Mouse (Mus musculus) urinary bladder, postnatal 4 days (tissue): ENCODE results near the gene Smox.
A peak's percentile ranks its signal among the peaks of the same experiment; 100 is the strongest.

Experiments
- DNase-seq, 2 experiments: peaks; one replicate each; pipeline ENCODE4 v3.0.0; 2021 to 2022; ENCODE audit warnings: low spot score in 2 of 2

Smox gene

GRCm38 (mm10) chr2:131513477-131513876 lies 22.2 kb downstream of the Smox start:
- no peak for DNase-seq

GRCm38 (mm10) chr2:131514055-131514621 lies 22.8 kb downstream of the Smox start:
- DNase-seq = no peak

DNA sequence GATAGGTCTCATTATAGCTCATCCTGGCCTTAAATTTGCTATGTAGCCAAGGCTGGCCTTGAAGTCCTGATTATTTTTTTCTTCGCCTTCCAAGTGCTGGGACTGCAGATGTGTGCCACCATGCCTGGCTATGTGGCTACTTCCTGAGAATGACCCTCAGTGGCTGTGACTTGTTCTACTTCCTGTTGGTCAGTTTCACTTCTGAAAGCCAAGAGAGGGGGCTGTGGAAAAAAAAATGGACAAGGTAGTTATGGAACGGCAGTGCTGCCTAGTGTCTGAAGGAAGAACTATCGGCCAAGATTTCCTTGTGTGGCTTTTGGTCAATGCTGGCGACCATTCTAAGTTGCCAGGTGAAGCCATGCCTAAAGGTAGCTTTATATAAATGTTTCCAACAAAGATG lies 26.3 kb downstream of the Smox start:
- no peak for DNase-seq

GRCm38 (mm10) chr2:131518790-131519189 lies 27.5 kb downstream of the Smox start:
- no peak for DNase-seq

GRCm38 (mm10) chr2:131520743-131521142 lies 29.4 kb downstream of the Smox start:
- no peak for DNase-seq

DNA sequence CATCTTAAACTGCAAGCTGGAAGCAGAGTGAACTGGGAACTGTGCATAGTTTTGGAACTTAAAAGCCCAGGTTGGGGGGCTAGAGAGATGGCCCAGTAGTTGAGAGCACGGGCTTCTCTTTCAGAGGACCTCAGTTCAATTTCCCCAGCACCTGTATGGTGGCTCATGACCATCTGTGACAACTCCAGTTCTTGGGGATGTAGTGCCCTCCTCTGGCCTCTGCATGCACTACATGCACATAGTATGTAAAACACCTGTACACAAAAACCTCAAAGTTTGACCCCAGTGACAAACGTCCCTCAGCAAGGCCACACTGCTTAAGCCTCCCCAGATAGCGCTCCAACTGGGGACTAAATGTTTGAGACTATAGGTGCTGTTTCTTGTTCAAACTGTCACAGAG lies 35.8 kb downstream of the Smox start:
- DNase-seq = no peak

DNA sequence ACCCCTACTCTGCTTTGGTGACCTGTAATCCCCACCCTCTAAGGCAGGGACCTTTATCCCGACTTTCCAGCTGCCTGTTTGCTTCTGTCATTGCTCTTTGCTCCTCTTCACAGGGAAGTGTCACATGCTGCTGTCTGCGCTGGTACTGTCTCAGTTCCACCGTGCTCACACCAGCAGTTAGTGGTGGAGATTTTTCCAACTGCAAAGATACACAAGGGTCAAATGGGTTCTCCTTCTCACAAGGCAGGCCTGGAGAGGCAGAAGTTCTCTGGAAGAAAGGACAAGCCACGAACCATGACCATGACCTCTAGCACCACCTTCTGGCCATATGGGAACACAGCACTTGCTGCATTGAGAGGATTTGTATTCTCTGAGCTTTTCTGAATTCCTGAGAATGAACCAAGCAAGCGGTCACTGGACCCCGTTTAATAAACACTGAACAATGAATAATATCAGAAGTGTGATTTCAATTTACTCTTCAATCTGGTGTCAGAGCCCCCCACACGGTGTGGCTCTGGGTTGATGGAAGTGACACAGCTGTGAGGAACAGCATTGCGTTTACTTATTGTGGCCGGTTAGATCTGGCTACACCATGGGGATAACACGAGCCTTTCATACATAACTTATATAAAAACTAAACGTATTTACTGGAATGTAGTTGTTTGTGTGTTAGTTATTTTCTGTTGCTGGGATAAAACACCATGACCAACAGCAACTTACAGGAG lies 38.8 kb downstream of the Smox start:
- DNase-seq = peak in 1 of 2 experiments; percentile 71

GRCm38 (mm10) chr2:131530623-131531008 lies 39.3 kb downstream of the Smox start:
- no peak for DNase-seq

GRCm38 (mm10) chr2:131531271-131531670 lies 40.0 kb downstream of the Smox start:
- DNase-seq = no peak

DNA sequence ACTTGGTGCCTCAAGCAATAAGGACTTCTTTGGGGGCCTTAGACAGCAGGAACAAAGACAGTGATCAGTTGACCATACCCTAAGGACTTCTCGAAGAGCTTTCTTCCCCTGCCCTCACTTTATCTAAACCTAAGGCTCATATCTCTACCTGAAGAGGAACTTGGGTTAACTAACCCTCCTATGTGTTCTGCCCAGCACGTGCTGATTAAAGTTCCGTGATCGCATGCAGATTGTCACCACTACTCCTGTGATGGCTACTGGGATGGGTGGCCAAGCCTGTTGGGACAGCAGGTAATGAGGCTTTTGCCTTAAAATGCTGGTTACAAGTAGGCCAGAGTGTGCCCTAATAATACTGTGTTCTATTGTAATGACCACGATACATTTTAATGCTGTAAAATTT lies 43.9 kb downstream of the Smox start:
- DNase-seq = no peak

DNA sequence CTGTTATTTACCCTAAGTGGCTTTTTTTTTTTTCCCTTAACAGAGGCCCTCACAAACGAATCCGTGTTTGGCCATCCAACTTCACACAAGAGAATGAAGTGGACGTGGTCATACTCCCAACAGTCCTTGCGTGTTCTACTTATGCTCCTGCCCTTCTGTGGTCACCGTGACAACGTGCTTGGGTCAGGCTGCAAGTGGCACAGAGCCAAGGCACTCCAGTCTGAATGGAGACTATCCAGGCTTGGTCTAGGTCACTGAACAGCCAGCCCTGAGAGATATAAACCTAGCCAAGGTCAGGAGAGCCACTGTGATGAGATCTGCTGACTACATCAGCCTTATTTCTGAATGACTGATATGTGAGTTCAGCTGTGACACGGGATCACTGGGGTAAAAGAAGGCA lies 47.0 kb downstream of the Smox start:
- DNase-seq = no peak

DNA sequence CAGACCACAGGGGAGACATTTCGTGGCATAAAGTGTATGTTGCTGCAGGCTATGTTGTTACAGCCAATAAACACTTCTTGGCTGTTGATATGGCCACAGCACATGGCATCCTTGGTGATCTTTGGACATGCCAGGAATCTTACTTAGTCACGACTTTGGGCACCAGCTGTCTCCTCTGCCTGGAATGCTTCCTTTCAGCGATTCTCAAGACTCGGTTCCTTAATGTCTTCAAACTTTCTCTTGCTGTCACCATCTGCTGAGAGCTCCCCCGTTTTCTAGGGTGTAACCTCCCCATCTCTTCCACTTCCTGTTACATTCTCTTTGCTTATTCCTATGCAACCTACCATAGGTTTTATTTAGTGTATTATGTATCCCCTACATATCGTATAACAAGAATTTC lies 48.5 kb downstream of the Smox start:
- DNase-seq = no peak

DNA sequence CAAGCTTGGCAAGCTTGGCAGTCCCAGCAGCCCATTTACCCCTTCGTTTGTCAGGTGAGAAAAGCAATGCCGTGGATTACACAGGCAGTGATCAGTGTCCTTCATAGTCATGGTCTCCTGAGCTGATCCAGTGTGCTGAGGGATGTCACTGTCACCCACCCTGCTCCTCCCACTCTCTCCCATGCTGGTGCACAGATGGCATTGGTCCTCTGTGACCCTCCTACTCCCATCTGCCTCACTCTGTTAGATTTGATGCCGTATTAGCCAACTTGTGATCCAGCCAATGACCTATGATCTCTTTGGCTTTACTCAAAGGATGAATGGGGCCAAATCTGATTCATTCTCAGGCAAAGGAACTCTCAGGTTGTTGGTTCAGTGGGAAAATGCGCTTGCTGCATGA lies 50.4 kb downstream of the Smox start:
- DNase-seq = no peak

DNA sequence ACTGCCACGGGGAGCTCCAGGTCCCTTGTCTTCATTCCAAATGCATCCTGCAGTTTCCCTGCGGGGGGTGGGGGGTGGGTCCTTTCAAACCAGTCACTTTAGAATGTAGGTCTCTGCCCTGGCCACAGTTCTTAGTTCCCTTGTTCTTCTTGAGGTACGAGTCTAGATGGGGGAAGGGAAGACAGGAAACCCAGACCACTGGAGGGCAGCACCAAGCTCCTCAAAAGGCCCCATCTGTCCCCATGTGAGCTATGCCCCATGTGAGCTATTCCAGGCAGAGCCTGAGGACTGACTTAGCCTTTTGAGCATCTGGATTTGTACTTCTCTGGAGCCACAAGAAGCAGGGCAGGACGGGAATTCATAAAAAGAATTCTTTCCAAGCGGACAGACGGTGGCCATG lies 51.2 kb downstream of the Smox start:
- DNase-seq = no peak

GRCm38 (mm10) chr2:131545386-131546307 lies 54.4 kb downstream of the Smox start:
- peak; percentile 32 to 67 for DNase-seq

- no peak for DNase-seq
These were observed 55.0 kb downstream of the Smox start for GRCm38 (mm10) chr2:131546308-131546700.

DNA sequence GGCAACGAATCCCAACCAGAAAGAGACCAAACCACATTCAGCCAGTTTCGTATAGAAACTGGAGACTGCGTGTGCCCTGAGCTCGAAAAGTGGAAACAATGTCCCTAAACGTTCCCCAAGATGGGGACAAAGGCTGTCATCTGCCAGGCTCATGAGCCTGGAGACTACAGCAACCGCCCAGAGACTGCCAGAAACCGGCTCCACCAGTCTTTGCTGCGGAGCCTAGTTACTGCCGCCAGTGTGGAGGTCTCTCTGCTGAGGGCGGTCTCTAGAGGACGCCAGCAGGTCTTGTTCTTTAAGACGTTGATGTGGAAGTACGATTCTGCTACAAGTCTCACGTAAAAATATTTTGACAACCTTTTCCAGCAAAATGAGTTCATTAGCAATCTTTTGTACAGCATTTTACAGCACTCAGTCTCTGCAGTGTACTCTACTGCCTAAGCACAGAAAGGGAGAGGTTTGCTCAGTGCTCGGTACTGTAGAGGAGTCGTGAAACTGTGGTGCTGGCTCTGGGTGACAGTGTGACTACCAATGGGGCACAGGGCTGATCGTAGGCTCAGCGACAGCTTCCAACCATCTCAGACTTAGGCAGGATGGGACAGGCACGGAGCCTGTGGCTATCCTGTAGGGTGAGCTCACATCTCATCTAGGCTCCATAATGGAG lies 55.6 kb downstream of the Smox start:
- DNase-seq = no peak

DNA sequence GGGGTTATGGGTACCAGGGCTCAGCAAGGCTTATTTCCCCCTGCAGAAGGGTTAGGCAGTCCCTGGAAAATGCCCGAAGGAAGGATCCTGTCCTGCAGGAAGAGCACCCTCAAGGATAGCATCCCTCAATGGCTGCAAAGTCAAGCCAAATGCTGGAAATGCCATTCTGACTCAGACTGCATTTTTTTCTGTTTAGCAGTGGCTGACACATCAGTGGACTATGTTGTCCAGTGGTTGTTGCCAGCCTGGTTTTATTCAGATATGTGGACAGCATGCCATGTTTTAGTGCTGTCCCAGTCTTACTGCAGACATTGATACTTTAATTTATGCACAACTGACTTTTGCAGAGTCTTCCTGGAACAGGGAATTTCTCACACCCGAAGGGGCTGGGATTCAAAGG lies 57.0 kb downstream of the Smox start:
- DNase-seq = no peak

DNA sequence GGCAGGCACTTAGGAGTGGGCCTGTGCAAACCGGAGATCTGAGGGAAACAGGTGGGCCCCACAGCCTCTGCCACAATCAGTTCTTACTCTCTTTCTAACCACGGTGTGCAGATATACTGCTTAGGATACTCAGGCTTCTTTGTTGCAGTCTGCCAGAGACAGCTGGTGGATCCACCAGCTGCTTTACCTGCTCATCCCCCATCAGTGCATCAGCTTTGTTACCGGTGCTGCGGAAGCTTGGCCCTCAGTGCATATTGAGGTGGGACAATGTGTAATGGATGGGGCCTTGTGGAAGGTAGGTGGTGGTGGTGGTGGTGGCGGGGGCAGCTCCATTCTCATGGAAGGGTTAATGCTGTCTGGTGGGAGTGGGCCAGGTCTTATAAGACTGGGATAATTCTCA lies 57.8 kb downstream of the Smox start:
- DNase-seq = no peak

DNA sequence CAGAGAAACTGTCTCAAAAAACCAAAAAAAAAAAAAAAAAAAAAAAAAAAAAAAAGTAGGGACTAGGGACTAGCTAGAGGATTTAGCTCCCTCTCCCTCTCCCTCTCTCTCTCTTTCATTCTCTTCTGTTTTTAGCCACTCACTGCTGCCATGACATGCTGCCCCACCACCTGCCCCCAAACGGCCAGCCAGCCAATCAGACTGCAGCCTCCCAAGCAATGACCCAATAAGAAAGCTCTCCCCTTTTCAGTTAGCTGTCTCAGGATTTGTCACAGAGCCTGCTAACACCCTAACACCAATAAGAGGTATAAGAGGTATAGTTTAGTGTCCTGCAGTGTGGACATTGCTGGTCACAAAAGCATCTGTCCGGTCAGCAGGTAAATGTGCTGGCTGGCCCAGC lies 59.2 kb downstream of the Smox start:
- DNase-seq = no peak

GRCm38 (mm10) chr2:131550906-131551305 lies 59.6 kb downstream of the Smox start:
- no peak for DNase-seq
